Mouse (Mus musculus): ENCODE measurements around the gene Alkbh6. TPM values are rescaled to one million over a fixed set of nuclear protein-coding genes. Genes with fewer than 3 reads are reported as not detected.

Alkbh6 gene
- total RNA-seq, 2 experiments from 2014 or later, result 21.0 to 22.9 TPM

- intact Hi-C loops (cut with DNase I), result no loop called here
- no peak for DNase-seq
- Histone ChIP-seq H3K27ac (no peak overlapping the region), H3K4me3 (no peak overlapping the region)
- TF ChIP-seq CTCF (IDR thresholded peaks at IDR 0.05), result peak; percentile 34
Observed at GRCm38 (mm10) chr7:30306083-30306779, 2.3 kb upstream of the Alkbh6 start.

DNA sequence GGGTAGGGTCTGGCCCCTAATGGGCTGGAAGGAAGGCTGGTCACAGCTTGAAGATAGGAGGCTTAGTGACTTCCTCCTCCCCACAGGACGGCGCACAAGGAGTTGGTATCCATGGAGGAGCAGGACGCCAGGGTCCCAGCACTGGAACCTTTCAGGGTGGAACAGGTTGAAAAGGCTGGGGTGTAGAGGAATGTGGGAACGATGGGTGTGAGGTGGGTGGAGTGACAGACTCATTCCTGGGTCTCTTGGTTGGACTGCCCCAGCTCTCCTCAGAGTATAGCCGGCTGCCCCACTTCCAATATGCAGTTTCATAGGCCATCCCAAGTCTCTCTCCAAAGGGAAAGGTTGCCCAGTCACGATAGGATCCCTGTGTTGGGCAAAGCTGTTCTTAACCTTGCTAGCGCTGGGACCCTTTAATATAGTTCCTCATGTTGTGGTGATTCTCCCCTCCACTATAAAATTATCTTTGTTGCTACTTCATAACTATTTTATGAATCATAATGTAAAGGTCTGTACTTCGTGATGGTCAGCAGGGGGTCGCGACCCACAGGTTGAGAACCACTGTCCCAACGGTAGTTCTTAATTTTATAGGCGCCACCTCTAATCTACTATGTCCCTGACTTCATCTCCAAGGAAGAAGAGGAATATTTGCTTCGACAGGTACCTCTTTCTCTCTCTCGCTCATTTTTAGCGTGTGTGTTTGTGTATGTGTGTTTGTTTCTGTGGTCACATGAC is 1.0 kb downstream of the Alkbh6 start:
- no peak for DNase-seq
- intact Hi-C loops (cut with DNase I), result no loop called here
- H3K27ac ChIP-seq, result peak overlapping the region; percentile 92
- H3K4me3 ChIP-seq, result peak overlapping the region; percentile 91
- TF ChIP-seq CTCF (IDR thresholded peaks at IDR 0.05), result no peak

- intact Hi-C loops (cut with DNase I), result no loop called here
- DNase-seq, result no peak
- no peak for TF ChIP-seq CTCF (IDR thresholded peaks at IDR 0.05)
- no peak overlapping the region for H3K4me3 ChIP-seq
- no peak overlapping the region for H3K27ac ChIP-seq
Observed at GRCm38 (mm10) chr7:30310136-30310535, 1.6 kb downstream of the Alkbh6 start.

DNA sequence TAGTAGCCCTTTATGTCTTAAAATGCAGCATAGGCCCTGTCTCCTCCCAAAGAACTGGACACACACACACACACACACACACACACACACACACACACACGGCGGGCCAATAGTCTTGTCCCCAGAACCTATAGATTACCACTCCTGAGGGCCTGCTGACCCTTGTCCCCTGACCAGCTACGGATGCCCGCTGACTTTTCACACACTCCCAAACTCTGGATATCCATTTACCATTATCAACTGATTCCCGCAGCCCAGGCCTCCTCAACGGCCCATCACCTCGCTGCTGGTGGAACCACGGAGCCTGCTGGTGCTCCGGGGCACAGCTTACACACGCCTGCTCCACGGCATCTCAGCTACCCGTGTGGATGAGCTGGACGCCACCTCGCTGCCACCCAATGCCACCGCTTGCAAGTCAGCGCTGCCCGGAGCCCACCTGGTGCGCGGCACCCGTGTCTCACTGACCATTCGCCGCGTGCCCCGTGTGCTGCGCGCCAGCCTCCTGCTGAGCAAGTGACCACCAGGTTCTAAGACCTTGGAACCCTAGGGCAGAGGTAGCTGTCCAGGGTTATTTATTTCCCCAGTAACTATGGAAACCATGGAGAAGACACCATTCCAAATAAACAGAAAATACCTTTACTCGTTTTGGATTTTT is 5.3 kb downstream of the Alkbh6 start:
- no peak for DNase-seq
- H3K27ac ChIP-seq, result no peak overlapping the region
- intact Hi-C loops (cut with DNase I), result no loop called here
- H3K4me3 ChIP-seq, result no peak overlapping the region
- TF ChIP-seq CTCF (IDR thresholded peaks at IDR 0.05), result no peak

DNA sequence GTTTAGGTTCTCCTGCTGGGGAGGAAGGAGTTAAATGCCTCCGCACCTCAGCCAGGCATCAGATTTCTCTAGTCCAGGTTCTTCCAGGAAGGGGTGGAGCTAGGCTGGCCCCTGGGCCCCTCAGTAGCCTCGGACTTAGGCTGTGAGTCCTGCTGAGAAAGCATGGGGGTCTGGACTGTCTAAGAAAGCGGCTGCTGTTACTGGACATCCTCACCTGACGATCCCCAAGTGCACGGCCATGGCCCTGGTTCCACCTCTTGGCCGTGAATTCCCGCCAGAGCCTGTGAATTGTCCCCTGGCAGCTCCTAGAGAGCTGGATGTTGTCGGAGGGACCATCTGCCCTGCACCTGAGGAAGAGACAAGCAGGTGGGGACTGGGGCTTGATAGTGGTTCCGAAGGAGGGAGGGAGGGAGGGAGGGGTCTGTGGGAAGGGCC is 6.2 kb downstream of the Alkbh6 start, which contains the start of gene Syne4:
Gene Syne4, plus strand, starts transcription at position 87 of the 435 bp plus-strand sequence.
- no peak for DNase-seq

DNA sequence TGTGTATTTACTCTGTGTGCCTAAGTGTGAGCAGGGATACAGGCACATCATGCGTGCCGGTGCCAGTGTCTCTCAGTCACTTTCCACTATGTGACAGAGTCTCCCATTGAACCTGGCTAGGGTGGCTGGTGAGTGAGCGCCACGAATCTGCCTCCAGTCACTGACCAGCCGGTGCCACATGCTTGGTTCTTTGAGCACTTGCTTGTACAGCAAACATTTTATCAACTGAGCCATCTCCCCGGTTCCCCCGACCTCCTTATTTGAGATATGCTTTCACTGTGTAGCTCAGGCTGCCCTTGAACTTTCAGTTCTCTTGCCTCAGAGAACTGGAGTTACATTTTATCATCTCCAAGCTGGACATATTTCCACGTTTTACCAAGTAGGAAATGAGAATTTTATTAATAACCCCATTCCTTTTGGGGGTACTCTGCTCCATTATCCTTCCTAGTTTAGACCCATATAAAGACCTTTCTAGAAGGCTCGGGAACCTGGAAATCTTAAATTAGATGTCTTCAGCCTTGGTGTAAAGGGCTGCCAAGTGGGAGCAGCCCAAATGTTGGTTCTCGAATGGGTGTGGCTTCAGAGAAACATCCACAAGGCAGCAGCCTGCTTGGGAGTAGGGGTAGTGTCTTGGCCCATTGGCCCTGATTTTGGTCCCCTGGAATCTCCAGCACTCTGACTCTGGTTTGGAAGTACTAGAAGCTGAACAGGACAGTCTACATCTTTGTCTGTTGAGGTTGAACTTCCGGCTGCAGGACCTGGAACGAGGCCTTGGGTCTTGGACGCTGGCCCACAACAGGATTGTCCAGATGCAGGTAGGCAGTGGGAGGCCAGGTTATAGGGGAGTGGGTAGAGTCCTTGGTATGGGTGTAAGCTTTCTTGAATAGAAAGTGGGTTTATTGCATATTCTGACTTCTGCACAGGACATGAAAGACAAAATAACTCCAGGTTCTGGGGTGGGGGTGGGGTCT is 7.3 kb downstream of the Alkbh6 start:
- DNase-seq, result no peak
- no peak overlapping the region for H3K4me3 ChIP-seq
- no peak for TF ChIP-seq CTCF (IDR thresholded peaks at IDR 0.05)
- intact Hi-C loops (cut with DNase I), result no loop called here
- no peak overlapping the region for H3K27ac ChIP-seq

More for the DNA sequence above, 6.2 kb downstream of the Alkbh6 start, which contains the start of gene Syne4:
- intact Hi-C loops (cut with DNase I), result no loop called here
- no peak for TF ChIP-seq CTCF (IDR thresholded peaks at IDR 0.05)
- Histone ChIP-seq H3K4me3 (no peak within 1 kb of the TSS), H3K27ac (no peak within 1 kb of the TSS)

GRCm38 (mm10) chr7:30318142-30318541 is 9.6 kb downstream of the Alkbh6 start:
- intact Hi-C loops (cut with DNase I), result no loop called here
- Histone ChIP-seq H3K27ac (no peak overlapping the region), H3K4me3 (no peak overlapping the region)
- no peak for DNase-seq
- no peak for TF ChIP-seq CTCF (IDR thresholded peaks at IDR 0.05)

DNA sequence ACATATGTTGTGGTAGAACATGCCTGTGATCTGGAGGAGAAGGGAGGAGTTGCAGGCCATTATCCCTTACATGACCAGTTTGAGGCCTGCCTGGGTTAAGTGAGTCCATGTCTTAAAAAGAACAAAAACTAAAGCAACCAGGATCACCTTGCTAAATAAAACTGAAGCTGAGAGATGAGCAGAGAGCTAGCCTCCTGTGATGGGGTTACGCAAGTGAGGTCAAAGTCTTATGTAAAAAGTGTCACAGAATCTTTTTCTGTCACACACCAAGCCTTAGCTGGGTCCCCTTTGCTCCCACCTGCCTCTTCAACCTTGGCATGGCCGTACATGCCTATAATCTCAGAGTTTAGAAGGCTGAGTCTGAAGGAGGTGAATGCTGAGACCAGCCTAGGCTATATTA is 12.4 kb downstream of the Alkbh6 start:
- Histone ChIP-seq H3K4me3 (peak overlapping the region; percentile 98), H3K27ac (peak overlapping the region; percentile 95)
- intact Hi-C loops (cut with DNase I), result no loop called here
- no peak for DNase-seq
- no peak for TF ChIP-seq CTCF (IDR thresholded peaks at IDR 0.05)

DNA sequence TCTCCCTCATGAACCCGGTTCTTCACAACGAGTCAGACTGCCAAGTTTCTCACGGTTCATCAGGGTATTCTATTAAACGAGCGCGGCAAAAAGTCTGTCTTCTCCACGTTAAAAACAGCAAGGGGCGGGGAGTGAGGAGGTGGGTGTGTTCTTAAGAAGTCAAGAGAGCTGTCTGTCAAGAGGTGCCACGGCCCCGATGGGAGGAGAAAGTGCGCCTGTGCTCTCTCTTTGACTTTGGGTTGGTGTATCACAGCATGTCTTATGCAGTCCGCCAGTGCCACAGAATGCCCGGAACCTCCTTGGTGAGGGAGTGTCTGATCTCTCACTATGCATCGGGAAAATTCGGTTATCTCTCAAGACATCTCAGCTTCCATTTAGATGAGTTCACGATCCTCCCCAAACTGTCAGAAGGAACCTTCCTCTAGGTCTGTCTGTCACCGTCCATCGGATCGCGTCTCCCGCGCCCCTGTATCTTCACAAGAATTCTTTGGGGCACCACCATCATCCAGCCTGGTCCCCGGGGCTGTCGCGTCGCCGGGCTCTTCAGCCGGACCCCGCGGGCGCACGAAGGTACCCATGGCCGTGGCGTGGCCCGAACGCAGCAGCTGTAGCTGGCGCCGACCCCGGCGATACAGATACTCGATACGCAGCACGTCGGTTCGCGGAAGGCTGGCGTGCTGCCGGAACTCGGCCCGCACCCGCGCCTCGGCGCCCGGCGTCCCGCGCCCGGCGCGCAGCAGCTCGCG is 13.2 kb downstream of the Alkbh6 start, which contains the start of gene E130208F15Rik:
Gene E130208F15Rik, plus strand, starts transcription at position 202 of the 746 bp plus-strand sequence.
- TF ChIP-seq CTCF (IDR thresholded peaks at IDR 0.05), result no peak

GRCm38 (mm10) chr7:30322285-30322667 is 13.8 kb downstream of the Alkbh6 start:
- intact Hi-C loops (cut with DNase I), result loop anchor here (2.0 kb wide), 1 partner anchor 407 kb away; the partner anchor contains the start of gene Tmem147
- Histone ChIP-seq H3K4me3 (peak overlapping the region; percentile 98), H3K27ac (peak overlapping the region; percentile 95)
- no peak for TF ChIP-seq CTCF (IDR thresholded peaks at IDR 0.05)
- peak; percentile 99 for DNase-seq

More for the DNA sequence above, 13.2 kb downstream of the Alkbh6 start, which contains the start of gene E130208F15Rik:
- Histone ChIP-seq H3K27ac (peak within 1 kb of the TSS; percentile 95), H3K4me3 (peak within 1 kb of the TSS; percentile 98)
- DNase-seq, result peak; percentile 76
- intact Hi-C loops (cut with DNase I), result loop anchor here (2.0 kb wide), 1 partner anchor 407 kb away; the partner anchor contains the start of gene Tmem147

GRCm38 (mm10) chr7:30322865-30323264 is 14.3 kb downstream of the Alkbh6 start:
- DNase-seq, result no peak
- Histone ChIP-seq H3K4me3 (peak overlapping the region; percentile 98), H3K27ac (peak overlapping the region; percentile 95)
- TF ChIP-seq CTCF (IDR thresholded peaks at IDR 0.05), result no peak
- intact Hi-C loops (cut with DNase I), result loop anchor here (2.0 kb wide), 1 partner anchor 406 kb away; the partner anchor contains the start of gene Tmem147

All from gastrocnemius, adult 2 months (tissue).